Mouse (Mus musculus) G1E (cell line): Measurements from ENCODE around the gene Ddx56.

Source experiments
- CTCF ChIP-seq: IDR thresholded peaks from 2 replicates; pipeline ENCODE4 v1.5.1; 2012; ENCODE audit warnings: low read depth, low read length, inconsistent platforms, mixed read lengths
- POLR2AphosphoS5 ChIP-seq: IDR thresholded peaks from 2 replicates; pipeline ENCODE4 v1.6.1; 2012; ENCODE audit warnings: low read depth, low read length, inconsistent platforms; ENCODE audit not compliant: insufficient replicate concordance
- TAL1 ChIP-seq: conservative IDR thresholded peaks from 2 replicates; pipeline ENCODE4 v1.6.1; 2012; ENCODE audit warnings: low read depth, low read length, inconsistent platforms, mixed read lengths

DNA sequence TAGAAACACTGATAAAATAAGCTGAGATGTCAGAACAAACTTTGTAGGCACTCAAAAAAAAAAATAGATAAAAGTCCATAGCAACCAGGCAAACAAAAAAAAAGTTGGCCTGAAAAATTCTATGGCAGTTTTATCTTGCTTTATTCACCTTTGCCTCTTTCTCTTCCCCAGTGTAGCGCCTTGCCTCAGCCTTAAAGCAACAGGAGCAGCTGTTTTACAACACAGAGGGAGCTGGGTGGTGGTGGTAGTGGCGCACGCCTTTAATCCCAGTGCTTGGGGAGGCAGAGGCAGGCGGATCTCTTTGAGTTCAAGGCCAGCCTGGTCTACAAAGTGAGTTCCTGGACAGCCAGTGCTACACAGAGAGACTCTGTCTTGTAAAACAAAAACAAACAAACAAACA, 34.5 kb downstream of the Ddx56 start:
- no peak for TF ChIP-seq TAL1
- no peak for TF ChIP-seq CTCF
- TF ChIP-seq POLR2AphosphoS5: no peak
